Mouse (Mus musculus): ENCODE measurements around the gene Cilp2.
A peak's percentile ranks its signal among the peaks of the same experiment; 100 is the strongest.

The Cilp2 gene

DNA sequence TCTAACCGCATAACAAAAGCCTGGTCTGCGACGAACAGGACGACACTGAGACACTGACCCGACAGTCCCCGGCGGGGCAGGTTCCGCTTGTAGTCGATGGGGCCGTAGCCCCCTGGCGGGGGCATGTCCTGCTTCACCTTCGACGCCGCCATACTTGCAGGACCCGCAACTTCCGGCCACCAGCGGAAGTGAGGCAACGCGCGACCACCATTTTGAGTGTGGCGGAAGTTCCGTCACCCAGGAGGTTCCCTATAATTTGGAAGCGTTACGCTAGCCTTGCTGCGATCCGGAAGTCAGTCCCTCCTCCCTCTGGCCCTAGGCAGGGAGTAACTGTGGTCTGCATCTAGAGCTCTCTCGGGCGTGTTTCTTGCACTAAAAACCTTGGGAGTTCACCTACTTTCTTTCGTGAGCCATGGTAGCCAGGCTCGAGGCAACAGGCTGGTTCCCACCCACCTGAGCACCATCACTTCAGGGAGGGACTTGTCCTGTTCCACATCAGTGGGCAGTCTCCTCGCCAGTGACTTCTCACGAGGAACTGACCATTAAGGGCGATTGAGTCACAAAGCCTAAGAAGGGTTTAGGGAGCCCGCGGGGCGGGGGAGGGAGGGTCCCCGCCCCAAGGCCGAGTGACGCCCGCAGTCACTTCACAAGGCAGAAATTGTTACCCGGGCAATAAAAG lies 14.1 kb upstream of the Cilp2 start:
- peak; percentile 97 for DNase-seq (ENCODE audit: low spot score)

DNA sequence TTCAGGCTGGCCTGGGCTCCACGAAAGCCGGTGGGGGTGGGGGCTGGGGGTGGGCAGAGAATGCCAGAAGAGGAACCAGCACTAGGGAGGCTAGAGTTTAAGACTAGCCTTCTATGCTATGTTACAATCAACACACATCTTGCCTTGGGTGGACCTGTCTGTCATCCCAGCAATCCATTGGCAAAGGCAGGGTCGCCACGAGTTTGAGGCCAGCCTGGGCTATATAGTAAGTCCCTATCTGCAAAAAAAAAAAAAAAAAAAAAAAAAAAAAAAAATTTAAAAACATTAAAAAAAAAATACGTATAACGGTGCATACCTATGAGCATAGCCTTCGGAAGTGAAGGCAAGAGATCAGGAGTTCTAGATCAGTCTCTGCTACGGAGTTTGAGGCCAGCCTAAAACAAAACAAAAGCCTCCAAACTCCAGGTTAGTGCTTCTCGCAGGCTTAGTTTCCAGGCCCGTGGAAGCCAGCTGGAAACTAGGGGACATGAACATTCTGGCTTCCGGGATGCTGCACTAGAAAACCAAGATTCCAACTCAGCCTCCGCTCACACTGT lies 13.5 kb upstream of the Cilp2 start:
- no peak for DNase-seq (ENCODE audit: low spot score)

- no peak for DNase-seq (ENCODE audit: low spot score)
Observed at GRCm38 (mm10) chr8:69899876-69900275, 12.4 kb upstream of the Cilp2 start.

GRCm38 (mm10) chr8:69897857-69898256 lies 10.4 kb upstream of the Cilp2 start:
- DNase-seq (ENCODE audit: low spot score), result no peak

GRCm38 (mm10) chr8:69895772-69896451 lies 8.4 kb upstream of the Cilp2 start:
- no peak for DNase-seq (ENCODE audit: low spot score)

DNA sequence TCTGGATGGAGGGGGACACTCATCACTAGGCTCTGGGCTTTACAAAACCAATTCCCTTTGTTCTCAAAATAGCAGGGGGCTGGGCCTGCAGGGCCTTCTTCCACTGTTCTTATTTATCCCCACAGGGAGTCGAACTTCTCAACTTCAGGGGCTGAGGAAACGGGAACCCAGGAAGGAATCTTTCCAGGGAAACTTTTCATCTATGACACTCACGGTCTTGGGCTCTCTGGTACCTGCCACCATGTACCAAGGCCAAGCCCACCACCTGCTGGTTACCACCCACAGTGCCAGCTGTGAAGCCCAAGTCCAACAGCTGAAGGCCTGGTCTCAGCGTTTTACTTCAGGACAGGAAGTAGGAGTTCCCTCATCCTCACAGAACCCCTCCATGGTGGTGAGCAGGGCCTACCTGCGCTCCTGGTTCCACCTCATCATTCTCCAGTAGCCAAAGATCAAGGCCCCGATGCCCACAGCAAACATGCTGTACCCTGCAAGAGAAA lies 7.4 kb upstream of the Cilp2 start:
- DNase-seq (ENCODE audit: low spot score), result no peak

DNA sequence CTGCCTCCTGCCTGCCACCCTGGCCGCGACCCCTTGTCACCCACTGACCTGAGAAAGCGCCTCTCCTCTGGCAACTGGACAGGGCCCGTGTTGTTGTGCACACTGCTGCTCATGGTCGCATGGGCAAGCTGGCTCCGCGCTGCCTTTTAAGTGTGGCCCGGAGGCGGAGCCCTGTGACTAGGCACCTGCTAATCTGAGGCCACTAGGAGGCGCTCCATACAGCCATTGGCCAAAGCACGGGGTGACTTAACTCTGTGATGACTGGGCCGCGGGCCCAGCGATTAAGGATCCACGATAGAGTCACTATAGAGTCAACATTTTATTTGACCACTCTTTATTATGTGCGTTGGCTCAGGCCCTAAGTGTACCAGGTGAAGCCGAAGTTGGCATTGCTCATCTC lies 6.4 kb upstream of the Cilp2 start:
- peak; percentile 31 for DNase-seq (ENCODE audit: low spot score)

DNA sequence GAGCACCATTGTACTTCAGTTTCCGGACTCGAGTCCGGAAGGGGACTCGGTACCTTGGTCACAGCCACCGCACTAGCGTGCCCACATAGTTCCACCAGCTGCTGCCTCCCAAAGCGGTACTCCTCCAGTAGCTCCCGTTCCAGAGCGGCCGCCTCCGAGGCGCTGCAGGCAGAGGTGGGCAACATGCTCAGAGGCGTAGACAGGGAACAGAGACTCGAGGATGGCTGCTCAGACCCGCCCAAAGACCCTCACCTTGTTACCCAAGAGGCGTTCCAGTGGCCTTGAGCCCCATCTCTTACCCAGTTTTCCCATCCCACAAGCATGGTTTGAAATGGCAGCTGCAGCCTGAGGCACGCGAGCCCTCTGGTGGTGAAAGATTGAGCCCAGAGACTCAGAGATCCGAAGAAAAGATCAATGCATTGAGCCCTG lies 3.3 kb upstream of the Cilp2 start:
- no peak for DNase-seq (ENCODE audit: low spot score)

DNA sequence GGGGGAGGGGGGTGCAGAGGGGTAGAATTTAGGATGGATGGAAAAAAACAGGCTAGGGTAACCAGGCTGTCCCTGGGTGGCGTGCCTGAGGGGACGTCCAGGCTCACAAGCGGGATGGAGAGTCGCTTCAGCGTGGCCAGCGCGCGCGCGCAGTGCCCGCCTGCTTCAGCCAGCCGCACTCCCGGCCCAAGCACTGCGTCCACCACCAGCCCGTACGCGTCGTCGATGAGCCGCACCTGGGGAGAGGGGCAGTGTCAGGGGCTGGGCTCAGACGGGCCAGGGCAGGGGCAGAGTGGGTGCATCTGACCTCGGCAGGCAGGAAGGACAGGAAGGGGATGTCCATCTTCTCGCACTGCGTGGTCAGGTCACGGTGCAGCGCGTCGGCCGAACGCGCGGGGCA lies 1.4 kb upstream of the Cilp2 start:
- DNase-seq (ENCODE audit: low spot score), result no peak

- DNase-seq (ENCODE audit: low spot score), result no peak
Observed at GRCm38 (mm10) chr8:69888244-69888866, 868 bp upstream of the Cilp2 start.

GRCm38 (mm10) chr8:69884141-69884540 lies 3.3 kb downstream of the Cilp2 start:
- DNase-seq (ENCODE audit: low spot score), result no peak

DNA sequence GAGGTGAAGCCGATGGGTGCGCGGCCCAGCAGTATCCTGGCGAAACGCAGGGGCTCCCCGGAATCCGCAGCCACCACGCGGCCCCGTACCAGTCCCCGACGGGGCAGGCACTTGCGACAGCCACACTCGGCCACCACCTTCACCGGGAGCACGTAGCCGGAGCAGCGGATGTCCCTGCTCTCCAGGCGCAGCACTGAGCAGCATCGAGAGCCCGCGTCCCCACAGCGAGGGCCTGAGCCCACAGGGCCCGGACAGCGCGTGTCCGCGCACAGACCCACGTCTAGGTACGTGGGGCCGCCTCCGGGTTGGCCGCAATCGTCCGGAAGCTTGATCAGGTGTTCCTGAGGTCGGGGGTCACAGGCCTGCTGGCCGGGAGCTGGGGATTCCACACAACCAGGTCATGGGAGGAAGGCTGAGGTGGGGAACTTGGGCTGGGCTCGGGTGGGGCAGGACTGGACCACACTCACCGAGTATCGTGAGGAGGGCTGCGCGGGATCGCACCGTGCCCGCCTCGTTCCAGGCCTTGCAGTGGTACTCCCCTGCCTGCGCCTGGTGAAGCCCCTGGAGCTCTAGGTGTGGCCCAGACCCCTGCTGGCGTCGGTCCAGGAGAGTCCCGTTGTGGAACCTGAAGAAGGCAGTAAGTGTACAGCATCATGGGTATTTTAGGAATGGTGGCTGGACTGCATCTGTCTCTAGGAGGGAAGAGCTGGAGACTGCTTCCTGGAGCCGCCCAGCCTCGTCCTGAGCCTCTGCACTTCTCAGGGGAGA lies 4.5 kb downstream of the Cilp2 start:
- no peak for DNase-seq (ENCODE audit: low spot score)

DNA sequence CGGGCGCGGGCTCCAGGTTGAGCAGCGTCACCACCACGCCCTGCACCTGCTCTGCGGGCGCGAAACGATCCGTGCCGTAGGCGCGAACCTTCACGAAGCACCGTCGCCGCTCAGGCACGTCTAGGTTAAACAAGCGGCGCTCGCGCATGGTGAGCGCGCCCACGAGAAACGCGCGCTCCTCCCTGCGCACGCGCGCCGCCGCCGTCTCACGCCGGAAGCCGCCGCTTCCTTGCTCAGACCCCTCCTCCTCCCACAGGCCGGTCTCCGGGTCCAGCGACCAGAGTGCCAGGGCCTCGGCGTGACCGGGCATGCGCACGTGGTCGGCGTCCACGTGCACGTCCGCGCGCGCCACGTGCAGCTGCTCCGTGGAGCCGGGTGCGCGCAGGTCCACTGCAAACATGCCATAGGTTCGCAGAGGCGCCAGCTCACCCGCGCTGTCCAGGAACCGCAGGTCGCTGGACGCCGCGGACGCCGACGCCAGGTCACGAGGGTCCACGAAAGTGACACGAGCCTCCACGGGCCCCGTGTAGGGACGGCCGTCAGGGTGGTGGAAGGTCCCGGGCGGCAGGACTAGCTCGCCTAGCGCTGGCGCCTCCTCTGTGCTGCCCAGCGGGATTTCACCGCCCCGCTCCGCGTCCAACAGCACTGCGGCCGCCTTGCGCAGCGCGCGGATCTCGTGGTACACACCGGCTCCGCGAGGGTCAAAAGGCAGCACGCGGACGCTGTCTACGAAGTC lies 5.3 kb downstream of the Cilp2 start:
- DNase-seq (ENCODE audit: low spot score), result peak; percentile 48

GRCm38 (mm10) chr8:69881261-69881865 lies 6.1 kb downstream of the Cilp2 start:
- no peak for DNase-seq (ENCODE audit: low spot score)

- no peak for DNase-seq (ENCODE audit: low spot score)
Observed at GRCm38 (mm10) chr8:69880841-69881240, 6.6 kb downstream of the Cilp2 start.

GRCm38 (mm10) chr8:69879678-69880077 lies 7.8 kb downstream of the Cilp2 start:
- no peak for DNase-seq (ENCODE audit: low spot score)

- no peak for DNase-seq (ENCODE audit: low spot score)
Observed at GRCm38 (mm10) chr8:69877992-69878391, 9.5 kb downstream of the Cilp2 start.

GRCm38 (mm10) chr8:69877396-69877795 lies 10.1 kb downstream of the Cilp2 start:
- no peak for DNase-seq (ENCODE audit: low spot score)

- DNase-seq (ENCODE audit: low spot score), result no peak
Observed at GRCm38 (mm10) chr8:69876967-69877366, 10.5 kb downstream of the Cilp2 start.

DNA sequence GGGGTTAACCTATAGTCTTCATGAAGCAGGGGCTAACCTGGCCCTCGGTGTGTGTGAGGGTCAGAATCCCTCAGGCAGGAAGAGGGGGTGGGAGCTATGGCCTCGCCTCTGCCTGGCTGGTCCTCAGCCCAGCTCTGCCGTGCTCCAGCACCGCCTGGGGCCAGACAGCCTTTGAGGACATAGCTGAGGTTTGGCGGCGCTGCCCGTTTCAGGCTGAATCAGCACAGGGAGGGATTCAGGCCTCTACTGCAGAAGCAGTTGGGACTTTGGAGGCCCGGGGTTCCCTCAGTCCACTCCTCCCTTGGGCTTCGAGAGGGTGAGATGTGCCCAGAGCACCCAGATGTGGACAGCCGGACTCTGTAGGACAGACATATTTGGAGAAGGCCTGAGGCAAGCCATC lies 11.4 kb downstream of the Cilp2 start:
- no peak for DNase-seq (ENCODE audit: low spot score)

DNA sequence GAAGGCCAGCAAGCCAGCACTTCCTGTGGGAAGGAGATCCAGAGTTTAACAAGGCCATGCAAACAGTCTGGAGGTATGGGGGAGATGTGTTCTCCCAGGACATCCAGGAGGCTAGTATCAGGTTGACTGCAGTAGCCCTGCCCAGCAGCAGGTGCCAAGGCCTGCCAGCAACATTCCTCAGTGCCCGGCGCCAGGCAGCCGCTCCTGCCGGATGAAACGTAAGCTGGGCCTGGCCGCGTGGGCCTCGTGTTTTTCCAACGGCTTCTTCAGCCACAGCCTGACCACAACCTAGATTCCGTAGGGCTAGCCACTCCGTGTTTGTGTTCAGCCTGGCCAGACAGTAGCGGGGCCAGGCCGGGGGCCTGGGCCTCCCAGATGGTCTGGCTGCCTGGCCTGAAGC lies 12.8 kb downstream of the Cilp2 start:
- no peak for DNase-seq (ENCODE audit: low spot score)

Measured in lung, postnatal 25 days (tissue).